Mouse (Mus musculus) spleen, postnatal 36 days (tissue): ENCODE measurements at regions not wholly inside any gene's neighbourhood (a gene's known extent, or its start where the extent isn't known, plus 50 kb on each side); places are given as distances from the start of the nearest gene placed in this dataset.

Experiments
- DNase-seq, 2 experiments: peaks; one replicate each; pipeline ENCODE4 v3.0.0; 2022; ENCODE audit warnings: low spot score in 2 of 2, mixed read lengths in 1 of 2

- DNase-seq, result no peak
Measured at GRCm38 (mm10) chr1:88808508-88808907, 106.5 kb upstream of the Arl4c start.

GRCm38 (mm10) chr1:88809756-88810155, 107.7 kb upstream of the Arl4c start:
- DNase-seq, result no peak

DNA sequence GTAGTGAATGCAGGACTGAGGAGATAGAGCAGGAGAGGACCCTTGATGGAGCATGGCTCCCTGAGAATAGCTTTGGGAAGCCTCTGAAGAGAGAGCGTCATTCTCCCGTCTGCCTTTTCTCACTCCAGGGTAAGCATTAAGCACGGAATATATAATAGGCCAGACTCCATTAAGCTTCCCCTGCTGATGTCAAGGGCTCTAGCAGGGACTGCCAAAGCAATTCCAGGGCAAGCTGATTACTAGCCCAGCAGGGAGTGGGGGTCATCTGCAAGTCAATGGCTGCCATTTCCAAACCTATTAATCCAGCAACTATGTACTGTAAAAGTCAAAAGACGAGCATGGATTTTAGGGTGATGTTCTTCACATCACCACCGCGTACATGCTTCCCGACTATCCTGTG, 111.2 kb upstream of the Arl4c start:
- DNase-seq, result no peak

GRCm38 (mm10) chr1:88816376-88816945, 114.4 kb upstream of the Arl4c start:
- no peak for DNase-seq

- no peak for DNase-seq
Measured at GRCm38 (mm10) chr1:88825215-88825614, 123.2 kb upstream of the Arl4c start.

DNA sequence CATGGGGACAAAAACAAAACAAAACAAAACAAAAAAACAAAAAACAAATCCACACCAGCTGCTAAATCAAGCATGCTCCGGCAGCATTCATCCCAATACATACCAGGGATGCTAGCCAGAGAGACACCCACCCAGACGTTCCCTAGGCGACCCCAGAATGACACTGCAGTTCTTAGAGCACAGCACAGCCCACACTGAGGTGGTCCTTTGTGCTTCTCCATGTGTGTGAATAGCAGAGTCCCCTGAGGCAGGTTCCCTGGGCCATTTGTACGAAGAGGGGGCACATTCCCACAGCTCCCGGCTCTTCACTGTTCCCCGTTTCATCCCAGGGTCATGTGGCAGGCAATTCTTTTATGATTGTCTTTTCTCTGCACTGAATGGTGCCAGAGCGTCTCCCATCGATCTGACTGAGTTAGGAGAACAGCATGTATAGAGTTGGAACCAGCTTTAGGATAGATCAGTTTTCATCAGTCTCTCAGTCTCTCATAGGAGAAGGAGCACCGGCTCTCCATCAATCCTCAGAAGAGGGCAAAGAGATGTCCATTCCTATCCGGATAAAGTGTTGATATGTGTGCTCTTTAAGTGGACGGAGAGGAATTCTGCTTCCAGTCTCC, 136.7 kb upstream of the Arl4c start:
- DNase-seq, result no peak

GRCm38 (mm10) chr1:88839407-88839976, 137.5 kb upstream of the Arl4c start:
- DNase-seq, result no peak

DNA sequence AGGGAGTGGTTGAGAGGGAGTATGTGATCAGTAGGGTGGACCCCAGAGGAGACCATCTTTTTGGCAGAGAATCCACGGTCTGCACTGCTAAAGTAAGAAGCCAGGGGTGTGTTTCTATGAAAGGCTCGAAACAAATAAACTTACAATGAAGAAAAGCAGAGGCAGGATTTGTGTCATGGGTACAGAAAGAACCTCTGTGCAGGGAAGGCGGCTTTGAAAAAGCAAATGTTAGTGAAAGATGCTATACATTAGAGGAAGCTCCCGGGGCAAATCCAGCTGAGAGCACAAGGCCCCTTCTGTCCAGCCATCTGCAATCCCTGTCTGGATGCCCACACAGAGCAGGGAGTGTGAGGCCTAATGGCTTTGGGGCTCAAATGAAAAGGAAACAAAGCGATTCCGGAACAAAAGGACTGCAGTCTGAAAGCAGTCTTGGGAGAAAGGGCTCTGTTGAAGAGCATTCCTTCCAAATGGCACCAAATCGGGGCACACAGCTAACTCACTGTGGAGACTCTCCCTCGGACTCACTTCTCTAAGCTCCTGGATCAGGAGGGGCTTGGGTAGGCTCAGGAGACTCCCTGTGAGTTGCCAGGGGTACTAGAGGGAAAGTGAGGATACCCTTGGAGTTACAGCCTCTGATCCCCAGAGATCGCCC, 138.1 kb upstream of the Arl4c start:
- no peak for DNase-seq

DNA sequence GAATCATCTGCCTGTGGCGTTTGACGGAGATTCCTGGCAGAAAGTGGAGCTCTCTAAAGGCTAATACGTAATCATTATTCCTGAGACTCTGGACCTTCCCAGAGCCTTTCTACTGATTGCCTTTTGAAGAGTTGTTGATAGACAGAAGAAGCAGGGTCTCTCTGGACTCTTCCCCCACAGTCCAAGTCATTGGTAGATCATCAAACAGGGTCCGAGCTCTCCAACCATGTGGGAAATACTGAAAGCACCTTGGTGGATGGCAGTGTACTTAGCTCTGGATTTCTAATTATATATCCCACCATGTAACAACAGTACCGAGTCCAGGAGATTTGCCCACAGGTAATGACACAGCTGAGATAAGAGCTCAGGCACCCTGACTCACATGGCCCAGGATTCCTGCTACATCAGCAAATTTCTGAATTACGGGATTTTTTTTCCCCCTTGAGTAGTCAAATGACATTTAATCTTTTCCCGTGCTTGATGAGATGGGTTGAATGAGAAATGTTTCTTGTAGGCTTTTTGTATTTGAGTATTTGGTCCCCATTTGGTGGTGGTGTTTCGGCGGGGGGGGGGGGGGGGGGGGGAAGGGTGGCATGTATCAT, 139.1 kb upstream of the Arl4c start:
- DNase-seq, result no peak

- DNase-seq, result no peak
Measured at GRCm38 (mm10) chr1:88847333-88848091, 145.5 kb upstream of the Arl4c start.

GRCm38 (mm10) chr1:88848246-88848645, 146.2 kb upstream of the Arl4c start:
- DNase-seq, result no peak

GRCm38 (mm10) chr1:88849421-88849820, 147.4 kb upstream of the Arl4c start:
- DNase-seq, result no peak

- no peak for DNase-seq
Measured at GRCm38 (mm10) chr1:88851931-88852330, 149.9 kb upstream of the Arl4c start.

GRCm38 (mm10) chr1:88860871-88861589, 159.0 kb upstream of the Arl4c start:
- DNase-seq, result no peak

DNA sequence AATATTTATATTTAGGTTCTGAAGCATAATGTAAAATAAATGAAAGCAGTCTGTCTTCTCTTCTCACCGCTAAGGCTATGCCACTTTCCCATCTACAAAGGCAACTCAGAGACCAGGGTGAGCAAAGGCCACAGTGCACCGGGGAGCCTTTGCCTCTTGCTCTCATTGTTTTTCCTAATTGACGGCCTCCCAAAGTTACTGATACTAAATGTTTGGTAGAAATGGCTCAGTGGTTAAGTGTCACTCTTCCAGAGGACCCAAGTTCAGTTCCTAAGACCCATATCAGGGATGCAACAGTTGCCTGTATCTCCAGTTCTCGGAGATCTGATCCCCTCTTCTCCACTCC, 159.5 kb upstream of the Arl4c start:
- no peak for DNase-seq

- DNase-seq, result no peak
Measured at GRCm38 (mm10) chr1:88865436-88865835, 163.4 kb upstream of the Arl4c start.

DNA sequence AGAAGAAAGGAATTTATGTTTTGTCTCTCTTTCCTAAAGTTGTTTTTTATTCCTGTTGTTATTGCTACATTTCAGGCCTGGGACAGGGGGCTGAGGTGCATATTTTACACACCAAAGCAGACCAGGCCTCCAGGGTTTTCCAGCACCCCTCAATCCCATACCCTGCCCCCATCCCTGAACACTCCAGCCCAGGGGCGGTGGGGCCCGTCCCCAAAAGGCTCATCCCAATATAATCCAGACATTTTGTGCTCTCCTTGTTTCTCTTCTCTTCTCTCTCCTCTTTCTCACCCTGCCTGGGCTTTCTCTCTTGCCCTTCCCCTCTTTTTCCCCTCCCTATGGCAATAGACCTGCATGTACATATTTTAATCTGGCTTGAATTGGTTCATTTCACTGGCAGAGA, 164.6 kb upstream of the Arl4c start:
- DNase-seq, result no peak

- DNase-seq, result no peak
Measured at GRCm38 (mm10) chr1:88867138-88867537, 165.1 kb upstream of the Arl4c start.

GRCm38 (mm10) chr1:88869885-88870284, 167.9 kb upstream of the Arl4c start:
- DNase-seq, result no peak

- no peak for DNase-seq
Measured at GRCm38 (mm10) chr1:88875356-88875755, 173.3 kb upstream of the Arl4c start.

- DNase-seq, result no peak
Measured at GRCm38 (mm10) chr1:88877441-88877840, 175.4 kb upstream of the Arl4c start.
